Mouse (Mus musculus): ENCODE data around the gene Arhgap30. TPM values are rescaled to one million over a fixed set of nuclear protein-coding genes. Genes with fewer than 3 reads are reported as not detected.

The Arhgap30 gene
- polyA plus RNA-seq, 1 experiment from 2014 or later, result 2.4 TPM

GRCm38 (mm10) chr1:171438014-171438670 lies 49.4 kb downstream of the Arhgap30 start:
- H3K9ac ChIP-seq, result peak overlapping the region; percentile 68
- peak overlapping the region; percentile 58 for H3K4me3 ChIP-seq (replicated peaks)
- peaks cover 24% of the 10 kb centered on the region for H3K4me1 ChIP-seq (replicated peaks)
- no peaks in the 10 kb centered on the region for H3K27me3 ChIP-seq (replicated peaks)
- no peak for ATAC-seq
- H3K9me3 ChIP-seq, result no peaks in the 10 kb centered on the region
- H3K36me3 ChIP-seq, result no peaks in the 10 kb centered on the region
- peak overlapping the region; percentile 86 for H3K27ac ChIP-seq
- 5% methylated on average over 18 of the region's 18 CpGs for WGBS
- peak overlapping the region; percentile 69 for H3K4me2 ChIP-seq (replicated peaks)

DNA sequence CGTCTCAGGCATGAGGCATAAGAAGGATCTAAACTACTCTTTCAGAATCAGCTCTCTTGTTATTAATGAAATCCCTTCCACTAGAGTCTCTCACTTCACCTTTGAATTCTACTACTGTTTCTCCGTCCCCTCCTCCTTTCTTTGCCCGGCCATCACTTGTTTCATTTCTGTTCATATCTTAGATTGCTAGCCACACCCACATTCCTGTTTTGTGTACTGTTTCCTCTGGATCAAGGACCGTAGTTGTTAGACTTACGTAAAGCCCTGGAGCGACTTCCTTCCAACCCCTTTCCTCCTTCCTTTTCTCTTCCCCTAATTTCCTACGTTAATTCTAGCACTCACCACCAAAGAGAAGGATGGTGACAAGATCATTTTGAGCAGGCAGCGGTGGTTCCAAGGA lies 50.3 kb downstream of the Arhgap30 start:
- Histone ChIP-seq H3K4me1 (replicated peaks) (peaks cover 24% of the 10 kb centered on the region), H3K4me3 (replicated peaks) (peak overlapping the region; percentile 58), H3K27me3 (replicated peaks) (no peaks in the 10 kb centered on the region), H3K27ac (peak overlapping the region; percentile 86), H3K36me3 (no peaks in the 10 kb centered on the region), H3K4me2 (replicated peaks) (peak overlapping the region; percentile 69), H3K9ac (0 out of 2 replicates have a peak overlapping the region, but pooled peaks have one; percentile 68), H3K9me3 (no peaks in the 10 kb centered on the region)
- WGBS, result 21% methylated on average over 8 of the region's 8 CpGs
- no peak for ATAC-seq

DNA sequence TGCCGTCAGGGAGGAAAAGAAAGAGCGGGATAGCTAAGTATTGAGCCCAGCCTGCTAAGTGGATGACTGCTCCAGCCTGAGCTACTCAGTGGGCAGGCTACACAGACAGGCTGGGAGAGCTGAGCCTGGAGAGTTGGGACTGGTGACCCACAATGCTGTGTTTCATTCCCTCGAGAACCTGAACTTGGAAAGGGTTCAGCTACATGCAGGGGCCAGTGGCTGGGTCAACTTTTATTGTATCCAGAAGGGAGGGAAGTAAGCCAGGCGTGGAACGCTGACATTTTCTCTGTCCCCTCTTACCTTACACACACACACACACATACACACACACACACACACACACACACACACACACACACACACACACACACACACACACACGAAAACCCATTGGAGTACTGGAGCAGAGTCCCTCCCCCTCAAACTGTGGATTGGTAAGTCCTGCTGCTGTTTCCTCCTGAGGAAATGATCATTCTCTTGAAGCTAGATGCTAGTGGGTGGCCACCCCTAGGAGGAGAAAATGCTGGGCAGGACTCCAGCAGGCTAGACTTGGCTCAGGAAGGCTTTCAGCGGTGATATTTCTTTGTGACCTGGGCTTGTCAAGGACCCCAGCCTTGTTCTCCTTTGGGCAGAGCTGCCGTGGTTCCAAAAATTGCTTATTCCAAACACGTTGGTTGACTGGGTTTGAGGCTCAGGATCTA lies 51.4 kb downstream of the Arhgap30 start:
- no peaks in the 10 kb centered on the region for H3K9me3 ChIP-seq
- H3K36me3 ChIP-seq, result no peaks in the 10 kb centered on the region
- peaks cover 24% of the 10 kb centered on the region for H3K4me1 ChIP-seq (replicated peaks)
- peak overlapping the region; percentile 69 for H3K4me2 ChIP-seq (replicated peaks)
- H3K4me3 ChIP-seq (replicated peaks), result peak overlapping the region; percentile 58
- H3K27ac ChIP-seq, result peak overlapping the region; percentile 86
- no peak for ATAC-seq
- 20% methylated on average over 9 of the region's 9 CpGs for WGBS
- H3K27me3 ChIP-seq (replicated peaks), result no peaks in the 10 kb centered on the region
- H3K9ac ChIP-seq, result peak overlapping the region; percentile 17; the same call in 1 of the 2 replicates

- peaks cover 19% of the 10 kb centered on the region for H3K4me1 ChIP-seq (replicated peaks)
These were observed 53.0 kb downstream of the Arhgap30 start for GRCm38 (mm10) chr1:171441466-171442412.

GRCm38 (mm10) chr1:171442413-171442760 lies 53.6 kb downstream of the Arhgap30 start:
- WGBS, result 55% methylated on average over 8 of the region's 8 CpGs
- no peak for ATAC-seq
- H3K4me3 ChIP-seq (replicated peaks), result peak overlapping the region; percentile 15

More at GRCm38 (mm10) chr1:171441466-171442412, 53.0 kb downstream of the Arhgap30 start:
- H3K4me3 ChIP-seq (replicated peaks), result peak overlapping the region; percentile 15
- peak overlapping the region; percentile 69 for H3K4me2 ChIP-seq (replicated peaks)
- 31% methylated on average over 7 of the region's 7 CpGs for WGBS
- no peak overlapping the region for H3K9ac ChIP-seq
- no peaks in the 10 kb centered on the region for H3K9me3 ChIP-seq
- H3K36me3 ChIP-seq, result no peaks in the 10 kb centered on the region
- no peaks in the 10 kb centered on the region for H3K27me3 ChIP-seq (replicated peaks)
- H3K27ac ChIP-seq, result peak overlapping the region; percentile 86
- peak; percentile 68 for ATAC-seq

DNA sequence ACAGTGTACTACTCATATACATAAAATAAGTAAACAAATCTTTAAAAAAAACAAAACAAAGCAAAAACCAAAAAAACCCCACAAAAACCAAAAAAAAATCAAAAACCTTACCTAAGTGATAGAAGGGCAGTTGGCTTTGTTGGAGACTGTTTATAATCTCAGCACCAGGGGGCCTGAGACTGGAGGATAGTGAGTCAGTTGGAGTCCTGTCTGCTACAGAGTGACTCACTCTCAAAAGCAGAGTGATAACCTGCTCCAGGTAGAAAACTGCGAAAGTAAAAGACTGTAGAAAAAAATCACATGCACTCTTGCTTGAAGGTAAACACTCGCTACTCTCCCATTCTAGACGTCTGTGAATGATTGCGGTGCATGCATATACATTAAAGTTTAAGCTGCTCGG lies 56.3 kb downstream of the Arhgap30 start:
- Histone ChIP-seq H3K4me2 (replicated peaks) (no peak overlapping the region), H3K27me3 (replicated peaks) (no peaks in the 10 kb centered on the region), H3K27ac (no peak overlapping the region), H3K9me3 (no peaks in the 10 kb centered on the region), H3K9ac (no peak overlapping the region), H3K4me3 (replicated peaks) (no peak overlapping the region), H3K4me1 (replicated peaks) (peaks cover 25% of the 10 kb centered on the region), H3K36me3 (no peaks in the 10 kb centered on the region)
- 70% methylated on average over 5 of the region's 5 CpGs for WGBS
- ATAC-seq, result no peak

More at GRCm38 (mm10) chr1:171442413-171442760, 53.6 kb downstream of the Arhgap30 start:
- Histone ChIP-seq H3K4me1 (replicated peaks) (peaks cover 21% of the 10 kb centered on the region), H3K36me3 (no peaks in the 10 kb centered on the region), H3K27ac (peak overlapping the region; percentile 86), H3K4me2 (replicated peaks) (peak overlapping the region; percentile 69), H3K9me3 (no peaks in the 10 kb centered on the region), H3K27me3 (replicated peaks) (no peaks in the 10 kb centered on the region), H3K9ac (no peak overlapping the region)

DNA sequence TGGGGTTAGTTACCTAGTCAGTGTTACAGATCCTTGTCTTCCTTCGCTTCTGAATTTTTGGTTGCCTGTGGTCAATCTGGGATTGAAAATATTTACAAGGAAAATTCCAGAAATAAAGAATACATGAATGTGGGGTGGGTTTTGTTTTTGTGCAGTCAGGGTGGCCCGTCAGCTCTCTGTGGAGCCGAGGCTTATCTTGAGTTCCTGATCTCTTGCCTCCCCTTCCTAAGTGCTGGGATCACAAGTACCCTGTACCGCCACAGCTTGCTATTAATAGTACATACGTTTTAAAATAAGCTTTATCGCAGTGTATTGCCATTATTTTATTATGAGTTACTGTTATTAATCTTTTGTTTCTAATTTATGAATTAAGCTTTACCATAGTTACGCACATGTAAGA lies 58.1 kb downstream of the Arhgap30 start:
- no peak overlapping the region for H3K27ac ChIP-seq
- no peaks in the 10 kb centered on the region for H3K36me3 ChIP-seq
- peaks cover 14% of the 10 kb centered on the region for H3K4me1 ChIP-seq (replicated peaks)
- no peak for ATAC-seq
- no peak overlapping the region for H3K4me3 ChIP-seq (replicated peaks)
- no peaks in the 10 kb centered on the region for H3K9me3 ChIP-seq
- WGBS, result 51% methylated on average over 7 of the region's 7 CpGs
- H3K9ac ChIP-seq, result no peak overlapping the region
- no peaks in the 10 kb centered on the region for H3K27me3 ChIP-seq (replicated peaks)
- no peak overlapping the region for H3K4me2 ChIP-seq (replicated peaks)

GRCm38 (mm10) chr1:171447692-171448091 lies 58.9 kb downstream of the Arhgap30 start:
- Histone ChIP-seq H3K4me3 (replicated peaks) (no peak overlapping the region), H3K4me1 (replicated peaks) (peaks cover 12% of the 10 kb centered on the region), H3K27ac (no peak overlapping the region), H3K9me3 (no peaks in the 10 kb centered on the region), H3K4me2 (replicated peaks) (peak overlapping the region; percentile 32; the same call in 1 of the 2 replicates), H3K9ac (no peak overlapping the region), H3K27me3 (replicated peaks) (no peaks in the 10 kb centered on the region), H3K36me3 (no peaks in the 10 kb centered on the region)
- 23% methylated on average over 10 of the region's 10 CpGs for WGBS
- ATAC-seq, result no peak

DNA sequence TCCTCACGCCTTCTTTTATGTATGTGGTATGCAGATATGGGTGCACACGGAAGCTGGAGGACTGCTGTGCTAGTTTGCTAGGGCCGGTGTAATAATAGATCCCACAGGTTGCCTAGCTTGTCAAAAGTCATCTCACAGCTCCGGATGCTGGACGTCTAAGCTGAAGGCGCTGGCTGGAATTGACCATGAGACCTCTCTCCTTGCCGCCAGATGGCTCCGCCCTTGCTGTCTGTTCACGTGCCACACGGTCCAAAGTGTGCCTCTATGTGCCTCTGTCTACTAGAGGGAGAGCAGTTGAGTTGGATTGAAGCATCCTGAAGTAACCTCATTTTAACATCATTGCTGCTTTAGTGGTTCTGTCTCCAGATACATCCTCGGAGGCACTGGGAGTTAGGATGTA lies 61.3 kb downstream of the Arhgap30 start:
- H3K27ac ChIP-seq, result no peak overlapping the region
- ATAC-seq, result no peak
- H3K36me3 ChIP-seq, result no peaks in the 10 kb centered on the region
- peaks cover 11% of the 10 kb centered on the region for H3K4me1 ChIP-seq (replicated peaks)
- H3K9me3 ChIP-seq, result no peaks in the 10 kb centered on the region
- no peak overlapping the region for H3K4me2 ChIP-seq (replicated peaks)
- no peak overlapping the region for H3K9ac ChIP-seq
- H3K27me3 ChIP-seq (replicated peaks), result no peaks in the 10 kb centered on the region
- WGBS, result 79% methylated on average over 11 of the region's 11 CpGs
- no peak overlapping the region for H3K4me3 ChIP-seq (replicated peaks)

DNA sequence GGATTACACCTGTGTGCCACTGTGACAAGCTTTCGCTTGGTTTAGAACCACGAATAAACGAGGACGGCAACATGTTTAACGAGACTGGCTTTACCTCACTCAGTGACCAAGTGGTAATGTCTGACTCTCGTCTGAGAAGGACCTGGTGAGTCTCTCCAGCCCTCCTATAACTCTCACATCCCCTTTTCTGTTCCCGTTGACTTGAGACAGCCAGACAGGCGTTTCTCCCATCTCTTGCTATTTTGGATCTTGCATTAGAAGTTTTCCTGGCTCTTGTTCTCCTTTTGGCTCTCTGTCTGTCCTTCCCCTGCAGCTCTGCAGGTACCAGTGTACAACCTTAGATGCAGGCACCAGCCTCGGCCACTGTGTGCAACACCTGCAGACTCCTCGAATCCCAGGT lies 62.2 kb downstream of the Arhgap30 start:
- no peak overlapping the region for H3K9ac ChIP-seq
- H3K27ac ChIP-seq, result no peak overlapping the region
- peaks cover 11% of the 10 kb centered on the region for H3K4me1 ChIP-seq (replicated peaks)
- H3K27me3 ChIP-seq (replicated peaks), result no peaks in the 10 kb centered on the region
- no peak for ATAC-seq
- H3K9me3 ChIP-seq, result no peaks in the 10 kb centered on the region
- WGBS, result 63% methylated on average over 10 of the region's 10 CpGs
- no peak overlapping the region for H3K4me3 ChIP-seq (replicated peaks)
- no peaks in the 10 kb centered on the region for H3K36me3 ChIP-seq
- no peak overlapping the region for H3K4me2 ChIP-seq (replicated peaks)

- H3K27me3 ChIP-seq (replicated peaks), result no peaks in the 10 kb centered on the region
- no peak overlapping the region for H3K4me3 ChIP-seq (replicated peaks)
- H3K4me1 ChIP-seq (replicated peaks), result peaks cover 7% of the 10 kb centered on the region
- H3K4me2 ChIP-seq (replicated peaks), result no peak overlapping the region
- WGBS, result 60% methylated on average over 5 of the region's 5 CpGs
- no peaks in the 10 kb centered on the region for H3K9me3 ChIP-seq
- no peaks in the 10 kb centered on the region for H3K36me3 ChIP-seq
- no peak for ATAC-seq
- H3K9ac ChIP-seq, result no peak overlapping the region
- no peak overlapping the region for H3K27ac ChIP-seq
These were observed 63.8 kb downstream of the Arhgap30 start for GRCm38 (mm10) chr1:171452522-171452921.

- WGBS, result 73% methylated on average over 5 of the region's 5 CpGs
- H3K4me2 ChIP-seq (replicated peaks), result no peak overlapping the region
- no peaks in the 10 kb centered on the region for H3K27me3 ChIP-seq (replicated peaks)
- no peak overlapping the region for H3K27ac ChIP-seq
- 0 out of 2 replicates have a peak, but pooled peaks cover 3% of the 10 kb centered on the region for H3K4me1 ChIP-seq (replicated peaks)
- H3K9ac ChIP-seq, result no peak overlapping the region
- H3K36me3 ChIP-seq, result no peaks in the 10 kb centered on the region
- no peak overlapping the region for H3K4me3 ChIP-seq (replicated peaks)
- no peaks in the 10 kb centered on the region for H3K9me3 ChIP-seq
- ATAC-seq, result no peak
These were observed 64.2 kb downstream of the Arhgap30 start for GRCm38 (mm10) chr1:171452923-171453322.

Measured in intestine, embryonic 15.5 days (tissue).